Mouse (Mus musculus) limb, embryonic 11.5 days (tissue): ENCODE measurements at regions not wholly inside any gene's neighbourhood (a gene's known extent, or its start where the extent isn't known, plus 50 kb on each side); places are given as distances from the start of the nearest gene placed in this dataset.
"Not testable (repeated sequence)": the region's sequence is repeated elsewhere in the genome, so short reads cannot be mapped to it uniquely, and the experiment has no call there.

Source experiments
- ATAC-seq: fragments of 200-750 bp; cut with Nextera tagmentation; 2 replicates; pipeline ENCODE4 v1.8.0; 2017; ENCODE audit warnings: low read depth; ENCODE audit not compliant: insufficient number of reproducible peaks, low FRiP score, low TSS enrichment
- DNase-seq: peaks from one replicate; pipeline ENCODE4 v3.0.0-alpha.2; 2015; ENCODE audit warnings: low spot score
- H3K27ac ChIP-seq: fragments of 300-500 bp; sonication (generic); replicated peaks from 2 replicates; pipeline ENCODE4 v1.5.1; 2014; ENCODE audit warnings: low read depth, mild to moderate bottlenecking, low read length
- H3K27me3 ChIP-seq: fragments of 300-500 bp; sonication (generic); 2 replicates; pipeline ENCODE4 v1.6.1; 2014; ENCODE audit warnings: mild to moderate bottlenecking, low read length, mixed read lengths; ENCODE audit not compliant: control insufficient read depth, insufficient read depth
- H3K36me3 ChIP-seq: fragments of 300-500 bp; sonication (generic); 2 replicates; pipeline ENCODE4 v1.6.1; 2014; ENCODE audit warnings: mild to moderate bottlenecking, low read length, moderate library complexity, mixed read lengths; ENCODE audit not compliant: control insufficient read depth, insufficient read depth
- H3K4me1 ChIP-seq: fragments of 300-500 bp; sonication (generic); 2 replicates; pipeline ENCODE4 v1.6.1; 2014; ENCODE audit warnings: low read length, mixed read lengths; ENCODE audit not compliant: control insufficient read depth, insufficient read depth
- H3K4me2 ChIP-seq: fragments of 300-500 bp; sonication (generic); 2 replicates; pipeline ENCODE4 v1.6.1; 2014; ENCODE audit warnings: low read depth, mild to moderate bottlenecking, moderate library complexity; ENCODE audit not compliant: severe bottlenecking
- H3K4me3 ChIP-seq: fragments of 300-500 bp; sonication (generic); 2 replicates; pipeline ENCODE4 v1.5.1; 2014; ENCODE audit warnings: low read depth, low read length
- H3K9ac ChIP-seq: fragments of 300-500 bp; sonication (generic); 2 replicates; pipeline ENCODE4 v1.6.1; 2014; ENCODE audit warnings: mild to moderate bottlenecking, low read length
- H3K9me3 ChIP-seq: fragments of 300-500 bp; sonication (generic); 2 replicates; pipeline ENCODE4 v1.6.1; 2016; ENCODE audit warnings: low read length; ENCODE audit not compliant: control insufficient read depth
- WGBS: fragments of 180-500 bp; shearing (Covaris S2); extraction: QIAGEN DNeasy Blood & Tissue Kit; methylation state at CpG from one replicate; pipeline ENCODE4 v1.1.7; 2014; 5-methylcytosine and 5-hydroxymethylcytosine counted together

- WGBS: 80% methylated on average over 8 of the region's 8 CpGs
- H3K9me3 ChIP-seq: no peaks in the 10 kb centered on the region
- H3K4me3 ChIP-seq: no peak overlapping the region
- H3K27me3 ChIP-seq: no peaks in the 10 kb centered on the region
- DNase-seq (no peak), ATAC-seq (no peak)
- no peaks in the 10 kb centered on the region for H3K4me1 ChIP-seq
- H3K9ac ChIP-seq: no peak overlapping the region
- no peaks in the 10 kb centered on the region for H3K36me3 ChIP-seq
- no peak overlapping the region for H3K27ac ChIP-seq
- H3K4me2 ChIP-seq: no peak overlapping the region
Measured at GRCm38 (mm10) chr15:3772228-3772789, 189.0 kb upstream of the Ghr start.

GRCm38 (mm10) chr15:3770312-3770711, 187.0 kb upstream of the Ghr start:
- Histone ChIP-seq H3K27me3 (no peaks in the 10 kb centered on the region), H3K36me3 (no peaks in the 10 kb centered on the region), H3K4me2 (no peak overlapping the region), H3K4me3 (no peak overlapping the region), H3K9me3 (no peaks in the 10 kb centered on the region), H3K4me1 (no peaks in the 10 kb centered on the region), H3K27ac (no peak overlapping the region), H3K9ac (no peak overlapping the region)
- ATAC-seq (no peak), DNase-seq (no peak)
- 79% methylated on average over 4 of the region's 4 CpGs for WGBS

- Histone ChIP-seq H3K9ac (no peak overlapping the region), H3K4me2 (no peak overlapping the region), H3K27ac (no peak overlapping the region), H3K4me3 (no peak overlapping the region), H3K36me3 (no peaks in the 10 kb centered on the region), H3K4me1 (no peaks in the 10 kb centered on the region), H3K27me3 (no peaks in the 10 kb centered on the region), H3K9me3 (no peaks in the 10 kb centered on the region)
- DNase-seq (no peak), ATAC-seq (no peak)
- WGBS: 93% methylated on average over 3 of the region's 3 CpGs
Measured at GRCm38 (mm10) chr15:3764726-3765125, 181.4 kb upstream of the Ghr start.

DNA sequence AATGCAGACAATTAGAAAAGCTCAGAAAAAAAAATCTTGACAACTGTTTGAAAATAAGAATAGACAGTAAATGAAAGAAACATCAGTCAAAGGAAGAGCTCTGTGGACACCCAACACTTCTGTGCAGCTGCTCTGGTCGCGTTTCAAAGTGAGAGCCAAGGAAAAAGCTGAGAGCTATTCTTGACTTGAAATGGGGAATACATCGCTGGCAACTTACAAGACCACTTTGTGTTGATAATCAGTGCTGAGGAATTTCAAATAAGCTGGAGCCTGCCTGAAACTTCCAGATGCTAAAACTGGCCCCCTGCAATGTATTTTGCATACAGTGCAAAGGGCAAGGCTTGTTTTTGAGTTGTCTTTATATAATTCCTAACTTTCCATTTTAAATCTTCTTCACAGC, 177.1 kb upstream of the Ghr start:
- WGBS: 42% methylated on average over 3 of the region's 3 CpGs
- ATAC-seq (no peak), DNase-seq (no peak)
- H3K4me1 ChIP-seq: no peaks in the 10 kb centered on the region
- H3K4me2 ChIP-seq: no peak overlapping the region
- no peak overlapping the region for H3K9ac ChIP-seq
- H3K27me3 ChIP-seq: no peaks in the 10 kb centered on the region
- H3K36me3 ChIP-seq: no peaks in the 10 kb centered on the region
- H3K4me3 ChIP-seq: no peak overlapping the region
- no peak overlapping the region for H3K27ac ChIP-seq
- H3K9me3 ChIP-seq: no peaks in the 10 kb centered on the region

- Histone ChIP-seq H3K27me3 (no peaks in the 10 kb centered on the region), H3K4me2 (no peak overlapping the region), H3K27ac (no peak overlapping the region), H3K4me3 (no peak overlapping the region), H3K36me3 (no peaks in the 10 kb centered on the region), H3K9ac (no peak overlapping the region), H3K4me1 (no peaks in the 10 kb centered on the region), H3K9me3 (no peaks in the 10 kb centered on the region)
- WGBS: 87% methylated on average over 2 of the region's 2 CpGs
- ATAC-seq (no peak), DNase-seq (no peak)
Measured at GRCm38 (mm10) chr15:3755636-3756035, 172.3 kb upstream of the Ghr start.

DNA sequence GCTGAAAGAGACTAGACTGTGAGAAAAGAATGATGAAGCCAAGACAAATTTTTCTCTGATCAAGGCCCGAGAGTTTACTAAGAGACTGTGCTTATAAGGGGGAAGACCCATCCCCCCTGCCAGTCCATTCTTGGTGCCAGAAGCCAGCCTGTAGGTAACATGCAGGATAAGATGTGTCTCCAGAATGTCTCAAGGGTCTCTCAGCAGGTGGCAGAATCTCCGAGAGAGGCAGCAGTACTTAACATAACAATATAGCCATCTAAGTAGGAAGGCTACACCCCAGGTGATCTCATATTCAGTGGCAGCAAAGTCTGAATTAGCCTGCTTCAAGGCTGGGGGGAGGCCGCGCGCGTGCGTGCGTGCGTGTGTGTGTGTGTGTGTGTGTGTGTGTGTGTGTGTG, 164.8 kb upstream of the Ghr start:
- DNase-seq, ATAC-seq, H3K27ac ChIP-seq, H3K27me3 ChIP-seq, H3K4me3 ChIP-seq, H3K4me1 ChIP-seq, H3K4me2 ChIP-seq, H3K36me3 ChIP-seq, H3K9ac ChIP-seq, H3K9me3 ChIP-seq: not testable (repeated sequence)
- 78% methylated on average over 9 of the region's 9 CpGs for WGBS

- H3K4me2 ChIP-seq: no peak overlapping the region
- H3K4me3 ChIP-seq: no peak overlapping the region
- H3K4me1 ChIP-seq: no peaks in the 10 kb centered on the region
- ATAC-seq (no peak), DNase-seq (no peak)
- 91% methylated on average over 5 of the region's 5 CpGs for WGBS
- no peaks in the 10 kb centered on the region for H3K36me3 ChIP-seq
- H3K27me3 ChIP-seq: no peaks in the 10 kb centered on the region
- H3K9ac ChIP-seq: no peak overlapping the region
- no peak overlapping the region for H3K27ac ChIP-seq
- no peaks in the 10 kb centered on the region for H3K9me3 ChIP-seq
Measured at GRCm38 (mm10) chr15:3743168-3743814, 160.0 kb upstream of the Ghr start.

- no peaks in the 10 kb centered on the region for H3K4me1 ChIP-seq
- H3K36me3 ChIP-seq: no peaks in the 10 kb centered on the region
- no peak overlapping the region for H3K4me2 ChIP-seq
- 60% methylated on average over 7 of the region's 7 CpGs for WGBS
- no peak for ATAC-seq
- H3K27me3 ChIP-seq: no peaks in the 10 kb centered on the region
- H3K4me3 ChIP-seq: no peak overlapping the region
- H3K27ac ChIP-seq: no peak overlapping the region
- no peaks in the 10 kb centered on the region for H3K9me3 ChIP-seq
- no peak overlapping the region for H3K9ac ChIP-seq
- DNase-seq: peak; percentile 29
Measured at GRCm38 (mm10) chr15:3742191-3742590, 158.9 kb upstream of the Ghr start.

DNA sequence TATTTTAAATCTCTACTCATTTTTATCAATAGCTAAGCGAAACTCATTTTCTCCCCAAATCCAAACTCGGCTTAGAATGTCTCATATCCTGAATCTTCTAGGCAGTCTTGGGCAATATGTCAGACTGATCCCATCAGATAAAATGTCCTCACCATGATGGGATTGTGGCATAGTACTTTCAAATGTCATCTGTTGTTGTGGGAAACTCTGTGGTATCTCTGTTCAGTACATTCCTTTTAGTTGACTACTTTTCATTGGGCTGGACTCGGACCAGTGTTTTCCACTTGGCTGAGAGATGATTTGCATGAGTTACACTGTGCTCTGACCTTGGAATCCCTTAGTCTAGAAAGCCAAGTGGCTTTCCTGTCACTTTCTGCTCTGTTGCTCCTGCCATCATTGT, 141.9 kb upstream of the Ghr start:
- Histone ChIP-seq H3K27me3 (no peaks in the 10 kb centered on the region), H3K4me1 (no peaks in the 10 kb centered on the region), H3K4me3 (no peak overlapping the region), H3K9ac (no peak overlapping the region), H3K9me3 (no peaks in the 10 kb centered on the region), H3K27ac (no peak overlapping the region), H3K36me3 (no peaks in the 10 kb centered on the region), H3K4me2 (no peak overlapping the region)
- WGBS: 85% methylated on average over 3 of the region's 3 CpGs
- ATAC-seq (no peak), DNase-seq (no peak)
